Mouse (Mus musculus) heart, embryonic 12.5 days (tissue): Measurements from ENCODE around the gene Creb3l2. TPM values are rescaled to one million over a fixed set of nuclear protein-coding genes. Genes with fewer than 3 reads are reported as not detected.

ENCODE experiments used
- ATAC-seq: fragments of 200-750 bp; cut with Nextera tagmentation; 2 replicates; pipeline ENCODE4 v1.8.0; 2017; ENCODE audit warnings: moderate TSS enrichment, moderate library complexity; ENCODE audit not compliant: insufficient number of reproducible peaks, low FRiP score
- H3K27ac ChIP-seq: fragments of 300-500 bp; sonication (generic); 2 replicates; pipeline ENCODE4 v1.5.1; 2016; ENCODE audit warnings: mild to moderate bottlenecking, moderate library complexity; ENCODE audit not compliant: poor library complexity, severe bottlenecking
- H3K27me3 ChIP-seq: fragments of 300-500 bp; sonication (generic); replicated peaks from 2 replicates; pipeline ENCODE4 v1.6.1; 2016; ENCODE audit warnings: mild to moderate bottlenecking, moderate library complexity
- H3K36me3 ChIP-seq: fragments of 300-500 bp; sonication (generic); 2 replicates; pipeline ENCODE4 v1.6.1; 2016; ENCODE audit warnings: mild to moderate bottlenecking, moderate library complexity
- H3K4me1 ChIP-seq: fragments of 300-500 bp; sonication (generic); replicated peaks from 2 replicates; pipeline ENCODE4 v1.6.1; 2016; ENCODE audit warnings: mild to moderate bottlenecking
- H3K4me2 ChIP-seq: fragments of 300-500 bp; sonication (generic); 2 replicates; pipeline ENCODE4 v1.6.1; 2016; ENCODE audit warnings: mild to moderate bottlenecking, moderate library complexity
- H3K4me3 ChIP-seq: fragments of 300-500 bp; sonication (generic); 2 replicates; pipeline ENCODE4 v1.5.1; 2016; ENCODE audit warnings: mild to moderate bottlenecking
- H3K9ac ChIP-seq: fragments of 300-500 bp; sonication (generic); 2 replicates; pipeline ENCODE4 v1.6.1; 2016; ENCODE audit warnings: mild to moderate bottlenecking, moderate library complexity
- H3K9me3 ChIP-seq: fragments of 300-500 bp; sonication (generic); replicated peaks from 2 replicates; pipeline ENCODE4 v1.6.1; 2016; ENCODE audit warnings: mild to moderate bottlenecking, moderate library complexity
- WGBS: fragments of 180-500 bp; shearing (Covaris S2); methylation state at CpG from one replicate; pipeline ENCODE4 v1.1.7; 2016; 5-methylcytosine and 5-hydroxymethylcytosine counted together
- polyA plus RNA-seq: library from polyadenylated mRNA; unstranded; fragments of >200 nt; fragmentation: Nextera tagmentation; extraction: Ambion mirVana; gene quantifications from 2 replicates; pipeline ENCODE4 v1.2.1, GENCODE M21; 2016

The Creb3l2 gene
- polyA plus RNA-seq, 1 experiment from 2014 or later = 49.4 TPM

DNA sequence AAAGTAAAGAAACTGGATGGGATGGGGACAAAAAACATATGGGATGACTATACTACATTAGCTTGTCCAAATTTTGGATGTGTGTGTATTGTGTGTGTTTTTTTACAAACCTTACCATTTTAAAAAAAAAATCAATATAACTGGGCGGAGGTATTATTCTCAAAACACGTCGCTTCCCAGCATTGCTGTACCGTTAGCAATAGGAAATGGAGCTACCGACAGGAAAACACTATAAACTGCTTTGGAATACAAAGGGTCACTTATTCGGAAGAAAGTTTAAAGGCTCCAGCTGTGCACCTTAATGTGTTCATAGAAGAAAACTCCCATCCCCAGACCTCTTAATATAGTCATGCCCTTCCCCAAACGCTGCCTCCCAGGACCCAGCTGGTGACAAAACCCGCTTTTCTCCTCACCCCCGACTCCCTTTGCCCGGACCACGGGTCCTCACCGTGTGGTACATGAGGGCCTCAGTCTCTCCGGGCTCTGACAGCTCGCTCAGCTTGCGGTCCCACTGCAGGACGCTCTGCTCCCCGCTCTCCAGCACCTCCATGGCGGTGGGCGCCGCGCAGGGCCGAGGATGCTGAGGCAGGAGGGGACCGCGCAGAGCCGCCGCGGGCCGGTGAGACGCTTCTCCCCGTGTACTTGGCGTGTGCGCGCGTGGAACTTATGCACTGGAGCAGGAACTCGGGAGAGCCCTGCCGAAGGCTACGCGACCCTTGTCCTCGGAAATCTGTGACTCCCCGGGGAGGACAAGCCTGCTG, 515 bp downstream of the Creb3l2 start:
- H3K27me3 ChIP-seq = no peaks in the 10 kb centered on the region
- peak overlapping the region; percentile 95 for H3K9ac ChIP-seq
- H3K4me1 ChIP-seq = peaks cover 38% of the 10 kb centered on the region
- H3K4me2 ChIP-seq = peak overlapping the region; percentile 82
- H3K4me3 ChIP-seq = peak overlapping the region; percentile 95
- peak; percentile 53 for ATAC-seq
- WGBS = under 1% methylated on average over 40 of the region's 40 CpGs
- peaks cover 9% of the 10 kb centered on the region for H3K36me3 ChIP-seq
- H3K27ac ChIP-seq = peak overlapping the region; percentile 93
- H3K9me3 ChIP-seq = no peaks in the 10 kb centered on the region

GRCm38 (mm10) chr6:37440491-37441250, 1.3 kb downstream of the Creb3l2 start:
- Histone ChIP-seq H3K36me3 (peaks cover 13% of the 10 kb centered on the region), H3K4me1 (peaks cover 44% of the 10 kb centered on the region), H3K4me2 (peak overlapping the region; percentile 82), H3K9me3 (no peaks in the 10 kb centered on the region), H3K27me3 (no peaks in the 10 kb centered on the region), H3K27ac (peak overlapping the region; percentile 93), H3K9ac (peak overlapping the region; percentile 95), H3K4me3 (peak overlapping the region; percentile 95)
- WGBS = 3% methylated on average over 12 of the region's 12 CpGs
- no peak for ATAC-seq

GRCm38 (mm10) chr6:37439676-37440490, 2.1 kb downstream of the Creb3l2 start:
- H3K4me1 ChIP-seq = peaks cover 52% of the 10 kb centered on the region

GRCm38 (mm10) chr6:37438510-37438909, 3.4 kb downstream of the Creb3l2 start:
- peak overlapping the region; percentile 39 for H3K4me3 ChIP-seq
- H3K4me2 ChIP-seq = peak overlapping the region; percentile 68
- peaks cover 26% of the 10 kb centered on the region for H3K36me3 ChIP-seq
- H3K9ac ChIP-seq = 0 out of 2 replicates have a peak overlapping the region, but pooled peaks have one; percentile 15
- no peaks in the 10 kb centered on the region for H3K27me3 ChIP-seq
- peaks cover 64% of the 10 kb centered on the region for H3K4me1 ChIP-seq
- no peaks in the 10 kb centered on the region for H3K9me3 ChIP-seq
- no peak for ATAC-seq
- WGBS = 84% methylated on average over 3 of the region's 3 CpGs
- peak overlapping the region; percentile 8 for H3K27ac ChIP-seq

More at GRCm38 (mm10) chr6:37439676-37440490, 2.1 kb downstream of the Creb3l2 start:
- Histone ChIP-seq H3K27ac (peak overlapping the region; percentile 93), H3K9ac (peak overlapping the region; percentile 95), H3K27me3 (no peaks in the 10 kb centered on the region), H3K9me3 (no peaks in the 10 kb centered on the region), H3K36me3 (peaks cover 21% of the 10 kb centered on the region), H3K4me3 (peak overlapping the region; percentile 95), H3K4me2 (peak overlapping the region; percentile 82)
- 25% methylated on average over 13 of the region's 13 CpGs for WGBS
- ATAC-seq = no peak

DNA sequence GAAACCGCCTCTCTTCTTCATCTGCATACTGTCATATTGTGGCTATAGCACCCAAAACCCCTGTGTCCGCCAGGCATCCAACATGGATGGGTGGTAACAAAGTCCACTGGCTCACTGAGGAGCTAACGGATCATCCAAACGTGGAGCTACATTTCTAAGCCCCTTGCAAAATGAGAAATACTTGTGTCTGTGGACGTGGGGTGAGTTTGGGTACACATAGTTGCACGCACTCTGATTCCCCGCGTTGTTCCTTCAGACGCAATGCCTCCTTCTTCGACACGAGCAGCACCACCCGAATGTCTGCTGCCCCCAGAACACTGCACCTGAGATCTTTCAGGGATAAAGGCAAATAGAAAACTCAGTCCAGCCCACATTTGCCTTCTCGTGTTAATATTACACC, 4.9 kb downstream of the Creb3l2 start:
- Histone ChIP-seq H3K4me2 (peak overlapping the region; percentile 32; the same call in 1 of the 2 replicates), H3K9me3 (no peaks in the 10 kb centered on the region), H3K4me1 (peaks cover 73% of the 10 kb centered on the region), H3K27ac (no peak overlapping the region), H3K4me3 (no peak overlapping the region), H3K9ac (no peak overlapping the region), H3K27me3 (no peaks in the 10 kb centered on the region), H3K36me3 (peaks cover 26% of the 10 kb centered on the region)
- WGBS = 88% methylated on average over 13 of the region's 13 CpGs
- no peak for ATAC-seq

DNA sequence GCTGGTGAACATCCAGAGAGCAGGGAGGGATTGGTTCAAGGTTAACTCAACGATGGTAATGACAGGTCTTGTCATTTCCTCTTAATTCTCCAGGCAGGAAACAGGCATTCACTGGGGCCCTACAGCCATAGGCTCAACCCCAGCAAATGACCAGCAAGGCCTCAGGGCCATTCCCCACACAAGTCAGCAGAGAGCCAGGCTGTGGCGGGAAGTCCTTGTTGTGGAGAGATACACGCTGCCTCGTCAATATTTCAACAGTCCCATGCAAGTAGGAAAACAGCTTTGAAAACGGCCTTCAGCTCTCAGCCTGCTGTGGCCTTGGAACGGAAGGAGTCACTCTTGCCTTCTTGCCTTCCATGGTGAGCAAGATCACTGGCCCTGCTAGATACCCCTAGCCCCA, 6.6 kb downstream of the Creb3l2 start:
- no peak overlapping the region for H3K4me3 ChIP-seq
- peak overlapping the region; percentile 37; the same call in 1 of the 2 replicates for H3K9ac ChIP-seq

DNA sequence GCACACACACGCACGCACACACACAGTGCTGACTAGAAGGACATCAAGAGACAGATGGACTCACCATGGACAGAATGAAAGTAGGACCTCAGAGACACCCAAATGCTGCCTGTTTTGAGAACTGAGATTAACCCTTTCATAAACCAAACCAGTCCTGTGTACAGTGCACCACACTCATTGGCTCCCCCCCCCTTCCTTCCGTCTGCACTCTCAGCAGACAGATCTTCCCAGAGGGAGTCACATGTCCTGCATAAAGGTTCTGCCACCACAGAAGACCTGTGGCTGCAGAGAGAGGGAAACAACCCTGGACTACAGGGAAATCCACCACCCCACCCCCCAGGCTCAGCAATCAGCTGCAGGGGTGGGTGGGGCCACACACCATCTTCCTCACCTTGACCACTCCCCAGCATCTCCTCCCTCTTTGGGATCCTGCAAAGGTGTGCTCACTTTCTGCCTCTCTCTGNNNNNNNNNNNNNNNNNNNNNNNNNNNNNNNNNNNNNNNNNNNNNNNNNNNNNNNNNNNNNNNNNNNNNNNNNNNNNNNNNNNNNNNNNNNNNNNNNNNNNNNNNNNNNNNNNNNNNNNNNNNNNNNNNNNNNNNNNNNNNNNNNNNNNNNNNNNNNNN, 12.0 kb downstream of the Creb3l2 start:
- Histone ChIP-seq H3K9me3 (no peaks in the 10 kb centered on the region), H3K27ac (peak overlapping the region; percentile 99), H3K4me1 (peaks cover 95% of the 10 kb centered on the region), H3K4me3 (0 out of 2 replicates have a peak overlapping the region, but pooled peaks have one; percentile 2), H3K36me3 (peaks cover 26% of the 10 kb centered on the region), H3K9ac (peak overlapping the region; percentile 66), H3K27me3 (no peaks in the 10 kb centered on the region), H3K4me2 (peak overlapping the region; percentile 71)
- 67% methylated on average over 3 of the region's 3 CpGs for WGBS
- ATAC-seq = no peak

More for the DNA sequence above, 6.6 kb downstream of the Creb3l2 start:
- H3K36me3 ChIP-seq = peaks cover 26% of the 10 kb centered on the region
- peak overlapping the region; percentile 52 for H3K27ac ChIP-seq
- 0 out of 2 replicates have a peak overlapping the region, but pooled peaks have one; percentile 3 for H3K4me2 ChIP-seq
- ATAC-seq = no peak
- WGBS = 30% methylated on average over 6 of the region's 6 CpGs
- no peaks in the 10 kb centered on the region for H3K9me3 ChIP-seq
- no peaks in the 10 kb centered on the region for H3K27me3 ChIP-seq
- H3K4me1 ChIP-seq = peaks cover 87% of the 10 kb centered on the region

- no peak for ATAC-seq
- H3K4me1 ChIP-seq = peaks cover 95% of the 10 kb centered on the region
- 0 out of 2 replicates have a peak overlapping the region, but pooled peaks have one; percentile 30 for H3K27ac ChIP-seq
- no peak overlapping the region for H3K9ac ChIP-seq
- no peak overlapping the region for H3K4me3 ChIP-seq
- H3K27me3 ChIP-seq = no peaks in the 10 kb centered on the region
- 77% methylated on average over 8 of the region's 8 CpGs for WGBS
- peaks cover 20% of the 10 kb centered on the region for H3K36me3 ChIP-seq
- H3K9me3 ChIP-seq = no peaks in the 10 kb centered on the region
- no peak overlapping the region for H3K4me2 ChIP-seq
These were observed 13.0 kb downstream of the Creb3l2 start for GRCm38 (mm10) chr6:37428947-37429346.

- Histone ChIP-seq H3K9ac (peak overlapping the region; percentile 20; the same call in 1 of the 2 replicates), H3K4me2 (no peak overlapping the region), H3K27me3 (no peaks in the 10 kb centered on the region), H3K4me1 (peaks cover 97% of the 10 kb centered on the region), H3K9me3 (no peaks in the 10 kb centered on the region), H3K36me3 (peaks cover 20% of the 10 kb centered on the region), H3K27ac (peak overlapping the region; percentile 30; the same call in 1 of the 2 replicates), H3K4me3 (no peak overlapping the region)
- no peak for ATAC-seq
- 64% methylated on average over 11 of the region's 11 CpGs for WGBS
These were observed 13.9 kb downstream of the Creb3l2 start for GRCm38 (mm10) chr6:37428044-37428443.

- H3K27me3 ChIP-seq = no peaks in the 10 kb centered on the region
- H3K36me3 ChIP-seq = peaks cover 20% of the 10 kb centered on the region
- no peak for ATAC-seq
- H3K27ac ChIP-seq = peak overlapping the region; percentile 20; the same call in 1 of the 2 replicates
- 79% methylated on average over 2 of the region's 2 CpGs for WGBS
- no peaks in the 10 kb centered on the region for H3K9me3 ChIP-seq
- H3K4me3 ChIP-seq = no peak overlapping the region
- no peak overlapping the region for H3K9ac ChIP-seq
- H3K4me2 ChIP-seq = no peak overlapping the region
- peaks cover 98% of the 10 kb centered on the region for H3K4me1 ChIP-seq
These were observed 15.3 kb downstream of the Creb3l2 start for GRCm38 (mm10) chr6:37426615-37427014.
